Mouse (Mus musculus) gastrocnemius, adult 8-10 months (tissue): ENCODE data around the gene Mdh2. TPM values are rescaled to one million over a fixed set of nuclear protein-coding genes. Genes with fewer than 3 reads are reported as not detected.

Source experiments
- DNase-seq, 2 experiments: peaks; one replicate each; pipeline ENCODE4 v3.0.0; 2022; ENCODE audit warnings: low spot score in 2 of 2
- total RNA-seq, 4 experiments: library from RNA; stranded (reverse); gene quantifications; 2 replicates each; pipeline ENCODE4 v1.2.4; 2022

Mdh2 gene
- 100 to 1,000 TPM; 825 to 986 (median 954) TPM for total RNA-seq

DNA sequence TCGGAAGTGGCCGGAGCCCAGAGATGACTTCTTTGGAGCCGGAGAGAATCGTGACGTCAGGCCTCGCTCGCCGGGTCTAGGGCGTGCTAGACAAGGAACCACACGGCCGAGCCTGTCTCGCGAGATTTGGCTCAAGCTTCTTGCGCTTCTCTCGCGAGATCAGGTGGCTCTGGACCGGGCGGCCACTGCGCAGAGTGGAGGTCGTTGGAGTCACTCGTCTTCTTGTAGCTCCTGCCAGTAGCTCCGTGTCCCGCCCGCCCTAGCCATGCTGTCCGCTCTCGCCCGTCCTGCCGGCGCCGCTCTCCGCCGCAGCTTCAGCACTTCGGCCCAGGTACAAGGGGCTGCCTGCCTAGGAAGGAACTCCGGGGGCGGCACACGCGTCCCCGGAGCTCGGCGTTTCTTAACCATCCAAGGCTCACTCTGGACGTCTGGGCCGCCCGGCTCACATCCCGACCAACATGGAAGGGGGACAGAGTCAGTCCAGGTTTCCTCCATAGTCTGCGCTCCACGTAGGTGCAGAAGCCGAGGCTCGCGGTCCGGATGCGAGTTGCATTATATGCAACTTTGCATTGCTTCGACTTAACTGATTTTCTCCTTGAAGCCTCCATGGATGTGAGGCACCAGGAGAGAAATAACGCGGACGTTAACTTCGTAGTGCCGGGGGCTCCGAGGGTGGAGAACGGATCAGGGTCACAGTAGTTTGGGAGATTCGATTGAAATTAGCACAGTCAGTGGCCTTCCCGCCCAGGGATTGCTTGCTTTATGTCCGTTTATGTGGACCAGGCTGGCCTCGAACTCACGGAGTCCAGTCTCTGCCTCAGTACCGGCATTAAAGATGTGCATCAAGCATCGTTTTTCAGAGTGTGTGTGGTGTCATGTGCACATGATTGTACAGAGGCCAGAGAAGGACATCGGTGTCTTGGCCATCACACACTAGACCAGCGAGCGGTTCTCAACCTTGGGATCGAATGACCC lies at the start of gene Mdh2:
Mdh2 (plus strand) TSS at position 10 of the 975 bp plus-strand sequence.
- DNase-seq, result peak; percentile 98 to 100

DNA sequence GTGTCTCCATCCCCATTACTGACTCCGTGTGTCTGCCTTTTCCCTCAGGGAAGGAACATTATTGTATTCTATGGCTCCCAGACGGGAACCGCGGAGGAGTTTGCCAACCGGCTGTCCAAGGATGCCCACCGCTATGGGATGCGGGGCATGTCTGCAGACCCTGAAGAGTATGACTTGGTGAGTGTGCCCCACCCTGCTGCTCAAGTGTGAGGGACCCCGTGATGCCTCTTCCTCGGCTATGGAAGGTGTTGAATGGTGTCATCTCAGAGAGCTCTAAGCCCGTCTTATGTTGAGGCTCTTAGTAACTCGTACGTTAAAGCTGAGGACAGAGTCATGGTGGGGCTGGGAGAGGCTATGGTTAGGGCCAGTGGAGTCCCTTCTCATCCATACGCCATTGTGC lies 48.9 kb upstream of the Mdh2 start:
- no peak for DNase-seq

DNA sequence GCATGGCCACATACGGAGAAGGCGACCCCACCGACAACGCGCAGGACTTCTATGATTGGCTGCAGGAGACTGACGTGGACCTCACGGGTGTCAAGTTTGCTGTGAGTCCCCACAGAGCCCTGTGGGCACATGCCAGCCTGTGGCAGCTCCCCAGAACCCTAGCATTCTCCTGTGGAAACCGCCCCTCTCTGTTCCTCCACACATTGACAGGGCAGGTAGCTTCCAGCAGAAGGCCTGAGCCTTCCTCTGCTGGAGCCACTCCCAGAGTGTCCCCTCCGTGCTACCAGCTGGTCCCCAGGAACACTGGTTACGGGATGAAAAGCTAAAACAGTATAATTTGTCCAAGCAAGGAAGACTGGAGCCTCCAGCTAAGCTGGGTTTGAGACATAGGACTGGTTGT lies 48.0 kb upstream of the Mdh2 start:
- DNase-seq, result no peak

DNA sequence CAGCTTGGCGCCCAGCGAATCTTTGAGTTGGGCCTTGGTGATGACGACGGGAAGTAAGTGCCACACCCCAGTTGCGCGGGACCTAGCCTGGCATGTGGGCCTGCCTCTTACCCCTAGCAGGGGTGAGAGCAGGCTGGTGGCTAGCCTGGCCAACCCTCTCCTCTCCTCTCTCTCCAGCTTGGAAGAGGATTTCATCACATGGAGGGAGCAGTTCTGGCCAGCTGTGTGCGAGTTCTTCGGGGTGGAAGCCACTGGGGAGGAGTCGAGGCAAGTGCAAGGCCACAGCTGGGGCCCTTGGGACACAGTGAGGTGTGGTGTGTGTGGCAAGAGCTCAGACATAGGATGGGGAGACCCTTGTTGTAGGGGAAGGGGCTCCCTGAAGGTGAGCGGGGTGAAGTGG lies 47.4 kb upstream of the Mdh2 start:
- no peak for DNase-seq

DNA sequence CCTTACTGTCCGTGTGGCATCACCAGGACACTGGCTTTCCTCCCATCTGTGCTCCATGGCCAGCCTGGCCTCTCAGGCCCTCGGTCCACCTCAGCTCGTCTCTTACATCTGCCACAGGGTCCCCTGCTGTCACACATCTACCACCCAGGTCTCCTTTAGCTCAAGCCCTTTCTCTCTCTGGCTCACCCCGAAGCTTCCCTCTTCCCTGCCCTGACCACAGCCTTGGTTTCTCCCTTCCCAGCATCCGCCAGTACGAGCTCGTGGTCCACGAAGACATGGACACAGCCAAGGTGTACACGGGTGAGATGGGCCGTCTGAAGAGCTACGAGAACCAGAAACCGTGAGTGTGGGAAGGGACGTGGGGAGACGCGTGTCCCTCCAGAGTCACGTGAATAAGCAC lies 47.0 kb upstream of the Mdh2 start:
- no peak for DNase-seq

DNA sequence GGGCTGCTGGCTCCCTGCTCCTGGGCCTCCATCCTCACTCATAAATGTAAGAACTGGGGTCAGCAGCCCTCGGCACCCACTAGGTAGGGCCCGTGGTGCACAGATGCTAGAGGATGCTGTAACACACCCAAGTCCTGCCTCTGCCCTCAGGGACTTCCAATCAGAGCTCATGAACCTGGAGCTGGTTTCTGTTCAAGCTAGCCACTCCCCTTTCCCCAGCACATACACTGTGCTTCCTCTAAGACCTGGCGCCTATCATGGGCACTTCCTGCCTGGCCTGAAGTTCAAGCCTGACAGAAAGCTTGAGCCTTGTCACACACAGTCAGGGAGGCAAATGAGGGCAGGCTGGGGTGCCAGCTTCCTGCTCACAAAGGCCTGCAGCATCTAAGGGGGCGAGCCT lies 45.2 kb upstream of the Mdh2 start:
- no peak for DNase-seq

DNA sequence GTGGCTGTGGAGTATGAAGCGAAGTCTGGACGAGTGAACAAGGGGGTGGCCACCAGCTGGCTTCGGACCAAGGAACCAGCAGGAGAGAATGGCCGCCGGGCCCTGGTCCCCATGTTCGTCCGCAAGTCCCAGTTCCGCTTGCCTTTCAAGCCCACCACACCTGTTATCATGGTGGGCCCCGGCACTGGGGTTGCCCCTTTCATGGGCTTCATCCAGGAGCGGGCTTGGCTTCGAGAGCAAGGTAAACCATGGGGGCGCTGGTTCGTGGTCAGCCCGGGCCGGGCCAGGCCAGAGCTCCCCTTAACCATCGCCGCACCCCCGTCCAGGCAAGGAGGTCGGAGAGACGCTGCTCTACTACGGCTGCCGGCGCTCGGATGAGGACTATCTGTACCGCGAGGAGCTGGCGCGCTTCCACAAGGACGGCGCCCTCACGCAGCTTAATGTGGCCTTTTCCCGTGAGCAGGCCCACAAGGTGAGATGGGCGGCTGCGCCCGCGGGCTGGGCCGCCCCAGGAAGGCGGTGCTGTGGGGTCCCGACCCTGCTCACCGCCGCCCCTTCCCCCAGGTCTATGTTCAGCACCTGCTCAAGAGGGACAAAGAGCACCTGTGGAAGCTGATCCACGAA lies 44.1 kb upstream of the Mdh2 start:
- DNase-seq, result no peak

DNA sequence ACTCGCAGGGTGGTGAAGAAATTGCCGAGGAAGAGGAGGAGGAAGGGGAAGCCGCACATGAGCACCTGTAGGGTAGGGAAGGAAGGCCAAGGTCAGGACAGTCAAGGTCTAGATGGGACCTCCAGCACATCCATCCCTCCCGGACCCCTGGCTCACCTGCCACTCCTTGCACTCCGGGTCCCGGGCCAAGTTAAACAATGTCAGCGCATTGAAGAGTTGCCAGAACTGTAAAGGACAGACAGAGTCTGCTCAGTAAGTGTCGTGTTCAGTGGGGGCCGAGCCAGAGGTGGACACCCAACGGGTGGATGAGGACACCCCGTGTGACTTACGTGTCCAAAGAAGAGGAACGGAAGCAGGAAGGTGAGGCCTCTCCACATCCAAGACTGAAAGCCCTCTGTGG lies 42.5 kb upstream of the Mdh2 start:
- no peak for DNase-seq

DNA sequence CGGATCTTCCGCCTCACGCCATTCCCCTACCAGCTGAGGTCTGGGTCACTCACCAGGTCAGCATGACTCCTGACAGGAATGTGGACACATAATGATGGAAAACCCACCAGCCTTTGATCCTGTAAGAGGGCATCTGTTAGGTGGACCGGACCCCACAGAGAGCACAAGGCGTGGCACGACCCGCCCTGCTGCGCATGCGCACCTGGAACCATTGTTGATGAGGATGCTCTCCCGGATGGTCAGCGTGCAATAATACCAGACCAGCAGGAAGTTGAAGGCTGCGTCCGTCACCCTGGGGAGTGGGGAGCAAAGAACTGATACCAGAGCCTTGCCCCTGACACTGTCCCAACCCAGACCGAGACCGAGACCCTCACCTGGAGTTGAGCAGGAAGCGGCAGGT lies 41.7 kb upstream of the Mdh2 start:
- no peak for DNase-seq

DNA sequence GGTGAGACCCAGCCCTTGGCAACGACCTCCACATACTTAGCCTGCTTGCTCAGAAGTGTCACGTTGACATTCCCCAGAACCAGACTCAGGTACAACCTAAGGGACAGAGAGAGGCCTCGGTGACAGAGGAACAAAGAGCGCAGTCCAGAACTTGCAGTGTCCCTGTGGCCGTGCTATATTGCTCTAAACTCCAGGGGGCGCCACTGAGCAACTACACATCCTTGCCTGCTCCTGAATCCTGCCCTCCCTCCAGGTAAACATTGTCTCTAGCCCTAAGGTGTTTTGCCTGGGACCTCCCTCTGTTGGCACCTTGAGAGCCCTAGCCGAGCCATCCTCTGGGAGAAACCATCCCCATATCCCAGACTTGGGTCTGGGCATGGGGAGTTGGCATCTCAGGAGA lies 41.1 kb upstream of the Mdh2 start:
- no peak for DNase-seq

DNA sequence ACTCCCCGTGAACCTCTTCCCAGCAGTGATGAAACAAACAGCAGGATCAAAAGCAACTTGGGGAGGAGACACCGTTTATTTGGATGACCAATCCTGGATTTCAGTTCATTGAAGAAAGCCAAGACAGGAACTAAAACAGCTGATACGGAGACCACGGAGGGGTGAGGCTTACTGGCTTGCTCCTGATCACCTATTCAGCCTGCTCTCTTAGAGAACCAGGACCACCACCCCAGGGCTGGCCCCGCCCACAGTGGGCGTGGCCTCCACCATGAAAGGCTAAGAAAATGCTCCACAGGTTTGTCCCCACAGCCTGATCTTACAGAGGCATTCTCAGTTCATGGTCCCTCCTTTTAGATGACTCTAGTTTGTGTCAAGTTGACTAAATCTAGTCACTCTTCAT lies 40.0 kb upstream of the Mdh2 start:
- no peak for DNase-seq

DNA sequence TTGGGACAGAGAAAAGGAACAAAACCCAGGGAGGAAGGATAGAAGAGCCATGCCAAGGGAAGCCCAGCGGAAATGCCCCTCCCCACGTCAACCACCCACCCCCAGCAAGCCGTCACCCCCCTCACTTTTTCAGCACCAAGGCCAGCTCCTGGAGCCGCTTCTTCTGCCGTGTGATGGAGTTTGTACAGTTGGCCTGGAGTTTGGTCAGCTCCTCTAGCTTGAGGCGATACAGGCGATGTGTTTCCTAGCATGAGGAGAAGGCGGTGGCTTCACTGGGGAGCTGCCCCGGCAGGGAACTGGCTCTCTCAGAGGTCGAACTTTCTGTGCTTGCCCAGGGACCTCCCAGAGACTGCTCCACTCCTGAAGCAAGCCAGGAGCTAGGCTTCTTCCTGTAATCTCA lies 36.1 kb upstream of the Mdh2 start:
- no peak for DNase-seq

DNA sequence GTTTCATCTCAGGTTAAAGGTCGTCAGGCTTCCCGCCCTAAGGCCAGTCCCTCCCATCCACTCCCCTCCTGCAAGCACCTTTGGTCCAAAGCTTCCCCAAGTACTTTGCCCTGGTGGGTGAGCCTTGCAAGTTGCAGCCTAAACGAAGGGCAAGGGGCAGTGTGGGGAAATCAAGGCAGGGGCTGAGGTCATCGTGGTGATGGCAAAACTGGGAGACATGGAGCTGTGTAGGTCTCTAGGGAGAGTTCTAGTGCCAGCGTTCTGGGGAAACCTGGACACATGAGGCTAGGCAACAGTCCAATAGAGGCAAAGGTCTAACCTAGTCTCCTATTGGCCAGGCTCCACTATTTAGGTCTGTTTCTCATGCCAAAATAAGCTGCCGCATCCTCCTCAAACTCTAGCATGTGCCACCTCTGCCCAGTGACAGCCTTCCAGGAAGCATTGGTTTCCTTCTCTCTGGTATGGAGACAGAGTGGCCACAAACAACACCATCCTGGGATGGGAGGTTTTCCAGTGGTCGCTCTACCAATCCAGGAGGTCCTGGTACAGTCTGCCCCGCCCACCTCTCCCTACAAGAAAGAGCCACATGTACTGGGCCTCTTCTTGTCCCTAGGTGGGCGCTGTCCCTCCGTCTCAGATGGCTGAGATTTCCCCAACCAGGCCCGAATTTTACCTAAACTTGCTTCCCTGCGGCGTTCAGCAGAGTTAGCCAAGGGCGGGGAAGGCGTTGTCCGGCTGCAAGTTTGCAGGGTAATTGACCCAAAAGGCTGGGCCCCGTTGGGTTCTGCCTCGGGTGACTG lies 35.1 kb upstream of the Mdh2 start:
- no peak for DNase-seq

DNA sequence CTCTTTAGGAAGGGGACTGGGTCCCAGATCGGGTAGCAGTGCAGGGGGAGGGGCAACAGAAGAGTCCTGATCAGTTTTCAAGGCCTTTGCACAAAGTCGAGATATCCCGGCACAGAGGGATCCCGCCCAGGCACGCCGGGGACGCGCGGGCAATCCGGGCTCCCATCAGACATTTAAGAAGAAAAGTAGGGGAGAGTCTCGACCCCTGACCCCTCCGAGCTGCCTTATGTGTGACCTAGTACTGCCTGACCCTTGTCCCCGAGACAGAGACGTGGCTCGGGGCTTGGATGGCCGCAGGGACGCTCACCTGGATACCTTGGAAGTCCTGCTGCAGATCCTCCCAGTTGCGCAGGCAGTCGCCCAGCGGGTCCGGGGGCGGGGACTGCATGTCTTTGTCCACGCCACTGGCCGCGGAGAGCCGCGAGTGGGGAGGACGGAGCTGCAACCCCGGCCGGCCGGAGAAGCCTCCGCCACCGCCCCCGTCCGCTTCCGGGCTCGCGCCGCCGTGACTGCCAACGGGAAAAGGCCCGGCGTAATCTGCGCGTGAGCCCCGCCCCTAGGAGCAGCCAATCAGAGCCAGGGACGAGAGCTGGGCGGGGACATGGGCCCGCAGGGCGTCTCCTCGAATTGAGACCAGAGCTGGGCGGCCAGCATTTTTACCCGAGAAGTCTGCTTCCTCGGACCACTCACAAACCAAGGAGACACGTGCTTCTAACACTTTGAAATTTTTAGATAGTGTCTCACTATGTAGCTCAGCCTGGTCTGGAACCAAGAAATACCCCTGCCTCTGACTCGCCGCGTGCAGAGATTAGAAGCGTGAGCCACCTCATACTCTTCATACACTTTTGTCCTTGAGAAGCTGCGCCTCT lies 34.3 kb upstream of the Mdh2 start, which contains the start of gene Tmem120a:
Tmem120a (minus strand) TSS at position 708 of the 869 bp plus-strand sequence.
- DNase-seq, result peak; percentile 95 to 97

DNA sequence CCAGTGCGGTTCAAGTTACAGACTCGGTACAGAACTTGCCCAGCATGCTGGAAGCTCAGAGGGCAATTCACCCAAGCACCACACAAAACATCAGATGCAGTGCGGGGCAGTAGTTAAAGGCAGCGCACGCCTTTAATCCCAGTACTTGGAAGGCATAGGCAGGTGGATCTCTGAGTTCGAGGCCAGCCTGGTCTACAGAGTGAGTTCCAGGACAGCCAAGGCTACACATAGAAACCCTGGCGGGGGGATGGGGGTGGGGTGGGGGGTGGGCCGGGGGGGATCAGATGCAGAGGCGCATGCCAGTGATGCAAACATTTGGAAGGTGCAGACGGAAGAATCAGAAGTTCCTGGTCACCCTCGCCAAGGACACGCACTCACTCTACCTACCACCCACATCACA lies 33.5 kb upstream of the Mdh2 start:
- DNase-seq, result no peak

DNA sequence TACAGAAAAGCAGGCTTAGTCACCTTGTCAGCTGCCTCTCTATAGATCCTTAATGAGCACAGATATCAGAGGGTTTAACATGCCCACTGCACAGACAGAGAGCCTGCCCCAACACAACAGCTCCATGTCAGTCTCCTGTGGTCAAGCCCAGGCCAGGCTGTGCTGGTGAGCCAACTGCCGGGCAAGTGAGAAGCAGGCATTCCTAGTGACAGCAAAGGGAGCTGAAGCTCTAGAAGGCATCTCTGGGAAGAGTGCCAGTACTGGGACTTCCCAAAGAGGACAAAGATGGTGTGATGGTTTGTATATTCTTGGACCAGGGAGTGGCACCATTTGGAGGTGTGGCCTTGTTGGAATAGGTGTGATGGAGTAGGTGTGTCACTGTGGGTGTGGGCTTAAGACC lies 27.2 kb upstream of the Mdh2 start:
- DNase-seq, result no peak

DNA sequence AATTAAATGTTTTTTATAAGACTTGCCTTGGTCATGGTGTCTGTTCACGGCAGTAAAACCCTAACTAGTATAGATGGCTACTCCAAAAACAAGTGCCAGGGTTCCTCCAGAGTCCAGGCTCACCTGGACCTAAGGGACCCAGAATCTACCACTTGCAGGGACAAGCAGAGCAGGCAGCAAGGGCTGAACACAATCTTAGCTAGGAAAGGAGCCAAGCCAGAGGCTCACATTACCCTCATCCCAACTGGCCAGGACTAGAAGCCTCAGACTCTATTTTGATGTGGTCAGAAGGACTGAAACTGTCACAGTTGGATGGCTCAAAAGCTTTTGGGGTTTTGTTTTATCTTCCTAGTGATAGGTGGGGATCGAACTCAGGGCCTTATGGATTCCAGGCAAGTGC lies 26.7 kb upstream of the Mdh2 start:
- DNase-seq, result peak in 1 of 2 experiments; percentile 32

DNA sequence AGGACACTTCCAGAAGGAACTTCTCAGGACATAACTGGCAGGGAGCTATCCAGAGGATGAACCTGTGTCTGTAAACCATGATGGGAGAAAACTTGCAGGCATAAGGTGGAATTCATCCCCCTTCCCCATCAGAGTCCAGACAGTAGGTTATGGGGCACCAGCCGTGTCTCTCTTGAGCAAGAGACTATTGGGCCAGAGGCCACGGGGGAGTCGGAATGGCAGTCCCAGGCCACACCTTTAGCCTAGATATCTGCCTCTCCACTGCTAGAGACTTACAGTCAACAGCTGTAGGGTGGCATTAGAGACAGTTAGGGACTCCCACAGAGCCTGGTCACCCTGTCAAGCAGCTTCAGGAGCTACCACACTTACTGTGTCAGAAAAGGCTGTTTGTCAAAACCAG lies 16.4 kb upstream of the Mdh2 start:
- DNase-seq, result no peak

DNA sequence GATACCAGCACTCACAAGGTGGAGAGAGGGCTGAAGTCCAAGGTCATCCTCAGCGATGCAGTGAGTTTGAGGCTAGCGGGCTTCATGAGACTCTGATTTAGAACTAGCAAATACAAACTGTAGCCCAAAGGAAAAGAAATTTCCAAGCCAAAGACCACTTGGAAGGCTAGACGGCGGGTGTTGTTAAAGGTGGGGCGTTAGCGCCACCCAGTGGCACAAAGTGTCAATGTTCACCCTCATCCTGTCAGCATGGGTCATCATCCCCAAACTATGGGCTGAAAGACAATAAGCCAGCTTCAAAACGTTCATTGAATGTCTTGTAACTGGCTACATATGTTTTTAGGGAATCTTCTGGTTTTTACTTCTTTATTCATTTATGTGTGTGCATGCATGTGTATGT lies 14.8 kb upstream of the Mdh2 start:
- DNase-seq, result peak; percentile 39 to 40

DNA sequence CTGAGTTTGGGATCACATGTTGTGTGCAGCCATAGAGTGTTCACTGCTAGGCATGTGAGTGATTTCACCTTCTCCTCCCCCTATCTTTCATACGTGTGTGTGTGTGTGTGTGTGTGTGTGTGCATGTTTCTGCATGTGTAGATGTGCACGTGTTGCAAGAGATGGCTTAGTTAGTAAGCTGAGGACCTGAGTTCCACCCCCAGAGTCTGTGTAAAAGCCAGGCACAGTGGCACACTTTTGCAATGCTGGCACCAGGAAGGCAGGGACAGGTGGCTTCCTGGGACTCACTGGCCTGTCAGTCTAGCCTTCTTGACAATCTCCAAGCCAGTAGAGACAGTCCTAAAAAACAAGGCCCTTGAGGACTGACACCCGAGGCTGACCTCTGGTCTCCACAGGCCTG lies 13.3 kb upstream of the Mdh2 start:
- DNase-seq, result no peak

DNA sequence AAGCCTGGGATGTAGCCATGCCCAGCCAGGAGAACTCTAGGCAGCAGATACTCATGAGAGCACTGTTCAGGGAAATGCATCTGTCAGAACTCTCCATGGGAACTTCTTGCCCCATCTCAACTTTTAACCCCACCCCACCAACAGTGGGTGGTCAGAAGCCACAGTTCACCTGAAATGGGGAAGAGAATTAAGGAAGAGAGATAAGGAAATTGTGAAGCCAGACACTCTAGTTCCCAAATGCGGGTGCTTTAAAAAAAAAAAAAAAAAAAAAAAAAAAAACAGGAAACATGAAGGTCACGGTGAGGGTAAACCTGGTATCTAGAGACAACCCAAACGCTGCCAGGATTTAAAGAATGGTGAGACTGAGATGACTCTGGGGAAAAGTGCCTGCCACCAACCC lies 5.8 kb upstream of the Mdh2 start:
- no peak for DNase-seq
